Mouse (Mus musculus): ENCODE measurements around the gene Trim39. TPM values are rescaled to one million over a fixed set of nuclear protein-coding genes. Genes with fewer than 3 reads are reported as not detected.

Trim39 gene
- 10 to 100 TPM; 17.9 to 32.7 (median 23.6) TPM for total RNA-seq (2022)

- DNase-seq = peak; percentile 80
Observed at GRCm38 (mm10) chr17:36271586-36272256, at the start of gene Trim39. Gene Trim39, minus strand, starts transcription at chr17:36272247.

- DNase-seq = no peak
Observed at GRCm38 (mm10) chr17:36315689-36316253, 43.7 kb upstream of the Trim39 start.

GRCm38 (mm10) chr17:36315041-36315688, 43.1 kb upstream of the Trim39 start:
- DNase-seq = peak; percentile 25

GRCm38 (mm10) chr17:36314511-36314910, 42.5 kb upstream of the Trim39 start:
- peak; percentile 2 for DNase-seq

- no peak for DNase-seq
Observed at GRCm38 (mm10) chr17:36309293-36309692, 37.2 kb upstream of the Trim39 start.

GRCm38 (mm10) chr17:36308855-36309254, 36.8 kb upstream of the Trim39 start:
- DNase-seq = peak; percentile 29

- DNase-seq = no peak
Observed at GRCm38 (mm10) chr17:36286390-36286789, 14.3 kb upstream of the Trim39 start, which contains the start of gene H2-M10.2. Gene H2-M10.2, minus strand, starts transcription at chr17:36286490.

GRCm38 (mm10) chr17:36281521-36282245, 9.6 kb upstream of the Trim39 start:
- DNase-seq = no peak

GRCm38 (mm10) chr17:36274776-36275175, 2.7 kb upstream of the Trim39 start:
- DNase-seq = no peak

- no peak for DNase-seq
Observed at GRCm38 (mm10) chr17:36273796-36274195, 1.7 kb upstream of the Trim39 start.

GRCm38 (mm10) chr17:36272643-36273366, 758 bp upstream of the Trim39 start:
- no peak for DNase-seq

GRCm38 (mm10) chr17:36270956-36271585, 976 bp downstream of the Trim39 start:
- DNase-seq = peak; percentile 75

GRCm38 (mm10) chr17:36265834-36266233, 6.2 kb downstream of the Trim39 start:
- DNase-seq = no peak

GRCm38 (mm10) chr17:36264273-36264925, 7.6 kb downstream of the Trim39 start:
- no peak for DNase-seq

GRCm38 (mm10) chr17:36261511-36262166, 10.4 kb downstream of the Trim39 start:
- DNase-seq = no peak

GRCm38 (mm10) chr17:36257969-36258368, 14.1 kb downstream of the Trim39 start, which contains the start of gene Rpp21:
Gene Rpp21, minus strand, starts transcription at chr17:36258069.
- no peak for DNase-seq

GRCm38 (mm10) chr17:36257241-36257947, 14.7 kb downstream of the Trim39 start:
- DNase-seq = peak; percentile 69

GRCm38 (mm10) chr17:36253087-36253600, 18.9 kb downstream of the Trim39 start:
- no peak for DNase-seq

- DNase-seq = no peak
Observed at GRCm38 (mm10) chr17:36252250-36252876, 19.7 kb downstream of the Trim39 start.

All from adrenal gland, adult 8-10 months (tissue).